In the genomic region with DNA sequence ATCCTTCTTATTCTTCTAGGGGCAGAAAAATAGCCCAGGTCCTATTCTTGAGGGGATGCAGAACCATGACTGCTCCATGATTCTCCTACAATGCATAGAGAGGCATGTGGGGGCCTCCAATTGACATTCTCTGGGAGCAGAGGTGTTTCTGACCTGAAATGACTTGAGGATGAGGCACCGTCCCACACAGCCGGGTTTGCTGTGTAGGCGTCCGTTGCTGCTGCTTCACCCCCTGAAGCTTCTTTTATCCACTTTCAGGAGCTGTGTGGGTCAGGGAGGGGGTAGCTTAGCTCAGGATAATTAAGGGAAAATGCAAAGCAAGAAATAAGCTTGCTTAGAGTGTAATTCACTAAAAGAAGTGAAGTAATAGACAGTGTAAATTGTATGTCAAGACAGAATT, we compare ENCODE assay signal across 22 mouse cellular contexts.
DNase-seq lines count a peak whose midpoint lies in the region; ATAC-seq lines count a peak whose summit lies in the region.
"Had no signal": no experiment of that assay in that cellular context is flagged by ENCODE, and none has a peak within 500 bp of the region (broad histone marks: within the 10 kb centered on the region; RNA-seq: fewer than 3 reads in every experiment).

No protein-coding gene starts in this region.

- no peak for DNase-seq in frontal cortex, postnatal 10 days (ENCODE audit: low spot score in 2 of 2)
- DNase-seq in left cerebral cortex, adult 11 months (ENCODE audit: low spot score): peak; percentile 38
- DNase-seq in left cerebral cortex, postnatal 36 days (ENCODE audit: low spot score in 2 of 2): no peak
- DNase-seq in left cerebral cortex, adult 9 months (ENCODE audit: low spot score in 2 of 2): peak; percentile 38 to 48
- no peak for DNase-seq in left cerebral cortex, postnatal 4 days
- DNase-seq in brain, adult 2 months (ENCODE audit: low read depth, low spot score): peak; percentile 79
- DNase-seq: adrenal gland, adult 8-10 months; adrenal gland, postnatal 14 days; adrenal gland, postnatal 36 days; B cell, adult 2 months; cerebellum, adult 11 months; cerebellum, adult 18-20 months; cerebellum, adult 8-10 months; cerebellum, adult 9-11 months; cerebellum, postnatal 14 days; cerebellum, postnatal 36 days; embryo, embryonic 11 days had no signal

- ATAC-seq in frontal cortex, adult (ENCODE audit: low TSS enrichment): peak; percentile 78
- ATAC-seq: activated CD4-positive, CD25-positive, alpha-beta regulatory T cell, adult 4 months; CD4-positive, CD25-positive, alpha-beta regulatory T cell, adult 4 months; forebrain, embryonic 14.5 days; Patski had no signal

- intact Hi-C loops in left cerebral cortex, postnatal 36 days (cut with DNase I): no loop called here
- intact Hi-C loops in left cerebral cortex, postnatal 4 days (cut with DNase I): no loop called here

Comparison
In these comparisons a context has a peak if more than half of its experiments do, and no peak if none do; other contexts are left out.
1. DNase-seq: peak in left cerebral cortex, adult 11 months (single experiment), left cerebral cortex, adult 9 months (2 of 2) and brain, adult 2 months (single experiment); none in frontal cortex, postnatal 10 days (0 of 2), left cerebral cortex, postnatal 36 days (0 of 2) and left cerebral cortex, postnatal 4 days (single experiment).